Mouse (Mus musculus): ENCODE measurements around the gene Zfp941. TPM values are rescaled to one million over a fixed set of nuclear protein-coding genes. Genes with fewer than 3 reads are reported as not detected.
A peak's percentile ranks its signal among the peaks of the same experiment; 100 is the strongest.

The Zfp941 gene
- 18.5 and 22.4 TPM in 2 replicates for polyA plus RNA-seq (2012; rRNA removed)

DNA sequence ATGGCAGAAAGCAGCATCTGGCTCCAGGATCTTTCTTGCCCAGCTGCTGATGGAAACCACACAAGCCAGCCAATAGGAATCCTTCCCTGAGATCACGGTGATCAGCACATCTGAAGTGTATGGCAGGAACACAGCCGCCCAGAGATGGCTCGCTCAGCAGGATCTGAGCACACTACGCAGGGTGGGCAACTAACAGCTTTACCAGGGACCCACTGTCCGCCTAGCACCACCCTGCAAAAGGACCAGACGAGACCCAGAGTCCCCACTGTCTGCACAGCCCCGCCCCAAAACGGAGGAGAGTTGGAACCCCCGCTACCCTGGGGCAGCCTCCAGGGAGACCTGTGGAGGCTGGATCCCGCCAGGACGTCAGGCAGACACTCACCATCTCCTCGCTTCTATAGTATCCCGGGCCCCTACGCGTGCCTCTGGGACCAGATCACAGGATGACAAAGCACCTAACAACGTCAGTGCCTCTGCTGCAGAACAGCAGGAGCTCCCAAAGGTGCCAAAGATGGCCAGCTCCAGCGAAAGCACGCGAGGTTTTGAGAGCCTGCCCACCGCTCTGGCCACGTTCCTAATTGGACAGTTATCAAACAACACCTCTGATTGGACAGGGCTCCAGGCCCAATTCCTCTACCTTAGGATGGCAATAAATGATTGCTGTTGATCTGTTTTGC is at the start of gene Zfp941:
TSS of gene Zfp941 (minus strand) at position 526 of the 677 bp plus-strand sequence.
- DNase-seq (ENCODE audit: extremely low spot score in 1 of 2, low spot score in 1 of 2) = peak; percentile 61 to 76

DNA sequence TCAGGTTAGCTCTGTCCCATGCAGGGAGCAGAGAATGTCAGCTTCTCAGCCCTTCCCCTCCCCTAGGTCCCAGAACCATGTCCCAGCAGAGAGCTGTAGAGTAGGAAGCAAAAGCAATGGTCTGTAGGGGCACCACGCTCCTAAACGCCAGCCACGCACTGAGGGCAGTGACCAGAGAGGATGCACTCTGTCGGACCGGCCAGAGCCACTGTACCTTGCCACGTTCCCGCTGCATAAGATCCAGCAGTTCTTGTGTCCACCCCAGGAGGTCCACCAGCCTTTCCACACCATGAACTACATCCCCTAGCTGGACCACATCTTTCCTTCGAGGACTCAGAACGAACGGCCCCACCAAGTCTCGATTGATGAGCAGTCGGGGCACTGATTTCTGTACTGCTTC is 42.8 kb upstream of the Zfp941 start:
- no peak for DNase-seq (ENCODE audit: extremely low spot score in 1 of 2, low spot score in 1 of 2)

DNA sequence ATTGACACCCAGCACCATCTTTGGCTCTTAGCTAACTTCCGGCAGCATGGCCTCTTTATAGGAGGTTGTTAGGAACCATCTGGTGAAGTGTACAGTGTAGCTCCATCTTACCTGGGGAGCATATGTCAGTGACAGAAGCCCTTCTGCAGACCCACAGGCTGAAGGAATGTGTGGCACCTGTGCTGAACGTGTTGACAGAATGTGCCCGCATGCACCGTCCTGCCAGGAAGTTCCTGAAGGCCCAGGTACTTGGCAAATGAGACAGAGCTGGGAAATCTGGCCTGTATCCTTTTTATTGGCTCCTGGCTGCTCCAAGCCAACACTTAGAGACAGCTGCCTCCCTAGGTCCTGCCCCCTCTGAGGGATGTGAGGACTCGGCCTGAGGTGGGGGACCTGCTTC is 38.8 kb upstream of the Zfp941 start:
- no peak for DNase-seq (ENCODE audit: extremely low spot score in 1 of 2, low spot score in 1 of 2)

DNA sequence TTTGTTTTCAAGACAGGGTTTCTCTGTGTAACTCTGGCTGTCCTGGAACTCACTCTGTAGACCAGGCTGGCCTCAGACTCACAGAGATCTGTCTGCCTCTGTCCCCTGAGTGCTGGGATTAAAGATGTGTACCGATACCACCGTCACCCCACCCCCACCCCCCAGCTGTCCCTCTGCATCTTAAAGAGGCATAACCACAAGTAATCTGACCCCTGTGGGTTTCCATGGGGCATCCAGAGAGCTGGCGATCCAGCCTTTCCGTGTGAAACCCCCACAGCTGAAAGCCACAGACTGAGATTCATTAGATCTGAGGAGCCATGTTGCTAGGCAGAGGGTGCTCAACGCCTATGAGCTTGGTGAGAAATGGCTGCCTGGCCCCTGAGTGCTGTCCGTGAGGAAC is 38.0 kb upstream of the Zfp941 start:
- no peak for DNase-seq (ENCODE audit: extremely low spot score in 1 of 2, low spot score in 1 of 2)

DNA sequence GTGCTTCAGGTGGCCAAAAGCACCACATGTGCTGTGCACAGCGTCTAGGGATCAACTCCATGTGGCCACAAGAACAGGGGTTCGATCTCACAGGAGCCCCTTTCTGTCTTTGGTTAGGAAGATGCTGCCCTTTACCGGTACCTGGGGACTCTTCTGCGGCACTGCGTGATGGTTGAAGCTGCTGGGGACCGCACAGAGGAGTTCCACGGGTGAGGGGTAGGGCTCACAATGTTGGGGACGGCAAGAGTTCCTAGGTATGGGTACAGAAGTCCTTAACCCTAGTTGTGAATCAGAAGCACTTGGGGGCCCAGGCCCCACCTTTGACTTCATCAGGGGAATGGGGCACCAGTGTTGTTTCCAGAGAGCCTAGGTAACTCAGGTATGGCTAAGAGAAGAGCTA is 36.8 kb upstream of the Zfp941 start:
- no peak for DNase-seq (ENCODE audit: extremely low spot score in 1 of 2, low spot score in 1 of 2)

DNA sequence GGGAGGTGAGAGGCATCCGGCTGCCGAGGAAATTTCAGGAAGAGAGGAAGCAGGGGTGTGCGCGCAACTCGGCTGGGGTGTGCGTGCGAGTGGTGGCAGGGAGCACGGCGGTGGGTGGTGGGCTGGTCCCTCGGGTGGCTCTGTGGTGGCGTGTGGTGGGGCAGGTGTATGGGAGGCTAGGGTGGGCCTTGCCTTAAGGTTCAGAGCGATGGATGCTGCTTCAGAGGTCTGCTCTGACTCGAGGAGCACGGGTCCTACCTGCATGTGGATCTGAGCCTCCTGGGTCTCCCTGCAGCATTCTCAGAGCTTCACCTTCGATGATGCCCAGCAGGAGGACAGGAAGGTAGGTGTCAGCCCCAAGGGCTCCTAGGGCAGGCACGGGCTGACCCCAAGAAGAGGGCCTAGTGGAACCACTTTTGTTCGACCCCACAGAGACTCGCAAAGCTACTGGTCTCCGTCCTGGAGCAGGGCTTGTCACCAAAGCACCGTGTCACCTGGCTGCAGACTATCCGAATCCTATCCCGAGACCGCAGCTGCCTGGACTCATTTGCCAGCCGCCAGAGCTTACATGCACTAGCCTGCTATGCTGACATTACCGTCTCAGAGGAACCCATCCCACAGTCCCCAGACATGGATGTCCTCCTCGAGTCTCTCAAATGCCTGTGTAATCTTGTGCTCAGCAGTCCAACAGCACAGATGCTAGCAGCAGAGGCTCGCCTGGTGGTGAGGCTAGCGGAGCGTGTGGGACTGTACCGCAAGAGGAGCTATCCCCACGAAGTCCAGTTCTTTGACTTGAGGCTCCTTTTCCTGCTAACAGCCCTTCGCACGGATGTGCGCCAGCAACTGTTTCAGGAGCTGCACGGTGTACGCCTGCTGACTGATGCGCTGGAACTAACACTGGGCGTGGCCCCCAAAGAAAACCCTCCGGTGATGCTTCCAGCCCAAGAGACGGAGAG is 35.9 kb upstream of the Zfp941 start, which contains the start of gene Bet1l:
TSS of gene Bet1l (minus strand) at position 28 of the 956 bp plus-strand sequence.
- DNase-seq (ENCODE audit: extremely low spot score in 1 of 2, low spot score in 1 of 2) = no peak

DNA sequence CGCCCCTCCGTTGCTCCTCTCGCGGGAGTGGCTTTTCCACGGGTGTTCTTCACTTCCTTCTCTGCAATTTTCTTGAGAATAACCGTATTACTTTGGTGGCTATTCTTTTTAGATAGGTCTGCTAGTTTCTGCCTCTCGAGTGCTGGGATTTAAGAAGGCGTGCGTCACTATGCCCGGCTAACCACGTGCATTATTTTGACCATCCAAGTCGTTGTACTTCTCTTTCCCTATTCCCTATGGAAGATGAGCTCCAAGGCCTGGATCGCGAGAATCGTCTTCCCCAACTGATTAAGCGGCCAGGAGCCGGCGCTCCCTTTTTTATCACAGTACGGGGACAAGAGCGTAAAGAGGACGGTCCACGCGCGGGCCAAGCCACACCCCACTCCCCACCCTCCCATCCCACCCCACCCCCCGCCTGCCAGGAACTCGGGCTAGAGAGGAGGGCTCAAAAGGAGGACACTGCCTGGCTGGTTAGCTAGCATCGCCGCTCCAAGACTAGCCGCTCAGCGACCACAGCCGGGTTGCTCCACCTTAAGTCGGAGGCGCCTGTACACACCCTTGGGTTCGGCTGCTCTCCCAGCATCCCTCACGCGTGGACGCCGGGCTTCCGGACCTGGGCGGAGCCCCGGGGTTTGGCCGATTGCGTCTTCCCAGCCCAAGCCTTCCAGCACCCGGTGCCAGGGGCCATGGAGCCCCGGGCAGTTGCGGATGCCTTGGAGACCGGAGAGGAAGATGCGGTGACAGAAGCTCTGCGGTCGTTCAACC is 35.0 kb upstream of the Zfp941 start, which contains the start of gene Ric8a:
TSS of gene Ric8a (plus strand) at position 173 of the 765 bp plus-strand sequence.
- DNase-seq (ENCODE audit: extremely low spot score in 1 of 2, low spot score in 1 of 2) = peak; percentile 81 to 90

DNA sequence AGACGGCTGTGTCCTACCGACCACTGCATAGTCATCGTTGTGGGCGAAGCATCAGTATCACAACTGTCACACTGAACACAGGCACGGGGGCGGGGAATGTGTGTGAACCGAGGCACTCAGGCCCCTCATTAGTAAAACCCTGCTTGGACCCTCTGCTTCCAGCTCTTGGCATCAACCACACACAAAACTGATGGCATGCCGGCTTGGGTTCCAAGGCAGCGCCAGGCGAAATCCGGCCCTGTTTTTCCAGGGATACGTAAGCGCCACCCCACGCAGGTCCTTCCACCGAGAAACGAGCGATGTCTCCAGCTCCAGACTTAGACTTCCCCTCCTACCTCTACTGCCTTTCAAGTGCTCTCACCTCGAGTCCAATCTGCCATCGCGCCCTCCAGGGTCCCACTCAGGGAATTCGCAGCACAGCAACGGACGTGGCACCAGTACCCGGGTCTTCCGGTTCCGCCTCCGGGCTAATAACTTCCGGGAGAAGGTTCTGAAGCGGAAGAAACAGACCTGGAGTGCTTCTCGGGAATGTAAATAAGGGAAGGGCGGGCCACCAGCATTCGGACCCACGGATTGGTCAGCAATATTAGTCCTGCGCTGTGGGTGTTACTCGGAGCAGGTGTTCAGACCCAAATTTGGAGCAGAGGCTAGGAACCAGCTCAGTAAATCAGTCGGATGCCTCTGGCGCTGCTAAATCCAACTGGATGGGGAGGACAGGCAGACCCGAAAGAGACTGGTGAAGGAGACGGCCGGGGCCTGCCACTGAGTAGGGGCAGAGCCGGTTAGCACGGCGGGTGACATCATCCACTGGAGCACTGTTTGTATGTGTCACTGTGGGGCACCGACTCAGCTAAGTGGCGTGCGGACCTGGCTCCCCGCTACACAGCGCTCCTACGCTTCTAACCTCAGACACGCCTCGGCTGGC is 34.1 kb upstream of the Zfp941 start, which contains the start of gene Gm45785:
TSS of gene Gm45785 (minus strand) at position 472 of the 925 bp plus-strand sequence.
- DNase-seq (ENCODE audit: extremely low spot score in 1 of 2, low spot score in 1 of 2) = peak; percentile 86 to 88

DNA sequence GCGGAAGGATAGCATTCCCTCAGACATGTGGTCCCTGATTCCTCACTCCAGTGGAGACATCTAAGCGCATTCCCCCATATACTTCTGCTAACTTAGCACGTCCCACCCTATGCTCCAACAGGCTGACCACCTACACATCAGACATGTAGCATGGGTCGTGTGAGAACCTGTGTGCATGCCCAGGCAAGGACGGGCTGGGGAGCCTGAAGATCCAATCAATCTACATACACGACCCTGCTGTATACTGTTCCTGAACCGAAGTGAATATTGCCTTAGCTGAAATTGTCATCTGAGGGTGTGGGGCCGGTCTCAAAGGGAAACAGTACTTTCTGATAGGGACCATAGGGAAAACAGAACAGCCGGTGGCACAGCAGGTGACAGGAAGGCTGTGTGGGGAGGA is 33.2 kb upstream of the Zfp941 start:
- DNase-seq (ENCODE audit: extremely low spot score in 1 of 2, low spot score in 1 of 2) = no peak

DNA sequence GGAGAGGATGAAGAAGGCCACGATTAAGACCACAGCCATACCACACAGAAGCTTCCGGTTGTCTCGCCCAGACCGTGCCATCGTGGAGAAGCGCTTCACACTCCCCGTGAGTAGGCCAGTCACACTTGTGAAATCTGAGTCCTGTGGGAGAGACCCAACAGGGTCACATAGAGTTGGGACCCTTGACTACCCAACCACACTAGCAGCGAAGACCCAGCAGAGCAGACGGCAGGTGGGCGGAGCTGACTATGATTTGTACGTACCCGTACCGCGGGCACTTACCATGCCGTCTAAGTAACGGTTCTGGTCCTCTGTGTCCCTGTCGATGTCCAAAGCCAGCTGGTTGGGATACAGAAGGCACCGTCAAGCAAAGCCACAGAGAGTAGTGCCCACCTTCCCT is 32.5 kb upstream of the Zfp941 start:
- no peak for DNase-seq (ENCODE audit: extremely low spot score in 1 of 2, low spot score in 1 of 2)

DNA sequence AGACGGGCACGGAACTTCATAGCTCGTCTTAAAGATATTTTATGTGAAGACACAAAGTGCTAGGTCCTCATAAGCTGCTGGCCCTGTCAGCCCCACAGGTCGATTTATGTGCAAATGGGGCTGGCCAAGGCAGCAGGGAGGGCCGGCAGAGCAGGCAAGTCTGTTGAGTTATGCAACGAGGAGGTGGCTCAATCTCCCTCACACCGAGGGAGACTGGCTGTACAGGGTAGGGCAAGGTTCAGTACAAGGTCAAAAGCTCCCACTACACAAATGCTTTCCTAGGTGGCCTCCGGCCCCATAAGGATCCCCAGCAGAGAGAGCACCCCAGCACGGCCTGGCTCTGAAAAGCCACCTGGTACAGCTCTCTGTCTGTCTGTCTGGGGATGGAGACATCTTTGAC is 31.4 kb upstream of the Zfp941 start:
- DNase-seq (ENCODE audit: extremely low spot score in 1 of 2, low spot score in 1 of 2) = no peak

DNA sequence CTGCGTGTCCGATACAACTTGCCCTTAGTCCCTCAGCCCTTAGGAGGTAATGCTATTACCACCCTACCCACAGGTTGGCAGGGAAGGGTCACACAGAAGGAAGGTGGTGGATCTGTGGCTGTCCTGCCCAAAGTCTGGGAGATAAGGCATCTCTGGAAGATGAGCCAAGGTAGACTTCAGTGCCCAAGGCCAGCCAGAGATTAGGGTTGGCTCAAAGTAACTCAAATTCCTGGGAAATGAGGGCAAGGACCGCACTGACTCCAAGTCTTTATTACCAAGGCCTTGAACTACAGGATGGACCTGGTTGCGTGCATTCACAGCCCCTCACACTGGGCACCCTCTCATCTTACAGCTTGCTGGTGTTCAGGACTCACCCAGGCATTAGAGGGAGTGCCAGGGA is 29.9 kb upstream of the Zfp941 start:
- DNase-seq (ENCODE audit: extremely low spot score in 1 of 2, low spot score in 1 of 2) = no peak

DNA sequence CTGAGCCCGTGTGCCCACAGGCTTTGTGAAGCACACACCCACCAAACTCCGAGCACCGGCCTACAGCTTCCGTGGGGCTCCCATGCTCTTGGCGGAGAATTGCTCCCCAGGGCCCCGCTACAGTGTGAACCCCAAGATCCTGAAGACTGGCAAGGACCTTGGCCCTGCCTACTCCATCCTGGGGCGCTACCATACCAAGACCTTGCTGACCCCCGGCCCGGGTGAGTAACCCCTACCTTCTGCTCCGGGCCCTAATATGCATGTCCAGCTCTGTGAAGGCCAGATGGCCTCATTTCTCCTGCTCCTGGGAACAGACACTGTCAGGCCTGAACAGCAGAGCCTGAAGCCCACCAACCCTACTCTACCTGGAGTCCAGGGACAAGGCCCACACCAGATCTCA is 26.6 kb upstream of the Zfp941 start:
- no peak for DNase-seq (ENCODE audit: extremely low spot score in 1 of 2, low spot score in 1 of 2)

DNA sequence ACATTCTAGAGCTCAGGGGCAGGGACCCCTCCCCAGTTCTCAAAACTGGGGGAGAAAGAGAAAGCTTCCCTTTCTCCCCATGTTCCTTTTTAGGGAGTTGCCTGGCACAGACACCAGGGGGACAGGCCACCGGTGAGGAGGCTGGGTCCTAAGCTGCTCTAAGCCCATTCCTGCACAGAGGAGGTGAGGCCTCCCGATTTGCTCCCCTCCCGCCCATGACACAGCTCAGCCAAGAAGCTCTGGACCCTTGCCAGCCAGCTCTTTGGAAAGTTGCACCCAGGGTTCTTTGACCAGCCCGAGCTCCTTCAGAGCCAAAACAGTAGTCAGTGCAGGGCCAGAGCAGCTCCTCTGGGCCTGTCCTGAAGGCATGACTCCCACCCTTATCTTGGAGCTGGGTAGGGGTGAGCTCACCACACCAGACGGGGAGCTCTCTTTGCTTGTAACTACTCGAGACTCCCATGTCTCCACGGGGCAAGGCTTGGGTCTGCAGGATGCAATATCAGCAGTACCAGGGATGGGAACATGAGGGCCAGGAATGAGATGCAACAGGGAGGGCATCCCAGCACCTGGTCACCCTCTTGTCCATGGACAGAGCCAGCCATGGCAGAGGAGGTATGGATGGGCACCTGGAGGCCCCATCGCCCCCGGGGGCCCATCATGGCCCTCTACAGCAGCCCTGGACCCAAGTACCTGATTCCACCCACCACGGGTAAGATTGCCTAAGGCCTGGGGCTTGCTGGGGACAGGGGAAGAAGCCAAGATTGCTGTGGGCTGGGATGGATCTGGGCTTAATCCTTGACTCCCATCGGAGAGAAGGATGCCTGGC is 26.0 kb upstream of the Zfp941 start, which contains the start of gene Odf3:
TSS of gene Odf3 (plus strand) at position 51 of the 826 bp plus-strand sequence.
- DNase-seq (ENCODE audit: extremely low spot score in 1 of 2, low spot score in 1 of 2) = no peak

DNA sequence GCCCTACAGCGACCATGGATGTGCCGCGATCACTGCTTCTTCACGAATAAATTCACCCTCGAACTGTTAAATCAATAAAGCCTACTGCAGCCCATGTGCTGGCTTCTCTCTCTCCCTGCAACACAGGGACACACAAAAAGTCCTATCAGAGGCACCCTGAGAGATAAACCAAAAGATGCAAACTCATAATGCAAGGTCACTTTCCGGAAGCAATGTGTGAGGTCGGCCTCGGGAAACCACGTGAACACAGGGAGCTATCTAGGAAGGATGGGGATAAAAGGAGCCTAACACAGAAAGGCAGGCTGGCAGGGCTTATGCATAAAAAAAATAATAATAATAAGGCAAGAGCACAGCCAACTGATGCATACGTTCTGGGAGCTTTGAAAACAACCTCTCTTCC is 24.7 kb upstream of the Zfp941 start:
- DNase-seq (ENCODE audit: extremely low spot score in 1 of 2, low spot score in 1 of 2) = no peak

DNA sequence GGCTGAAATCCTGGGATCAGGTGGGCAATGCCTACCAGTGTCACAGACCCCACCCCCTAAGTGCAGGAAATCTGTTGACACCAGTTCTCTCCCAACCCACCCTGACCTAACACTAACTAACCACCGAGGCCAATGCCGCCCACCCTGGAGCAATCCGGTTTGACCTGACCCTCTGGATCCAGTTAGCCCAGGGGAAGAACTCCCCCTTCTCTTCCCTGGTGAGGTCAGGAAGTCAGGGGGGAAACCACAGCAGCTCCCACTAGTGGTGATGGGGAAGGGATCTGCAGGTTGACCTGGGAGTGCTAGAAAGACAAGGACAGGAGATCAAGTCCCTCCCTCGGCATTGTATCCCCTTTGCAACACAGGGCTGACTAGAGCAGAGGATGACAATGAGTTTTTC is 23.7 kb upstream of the Zfp941 start:
- DNase-seq (ENCODE audit: extremely low spot score in 1 of 2, low spot score in 1 of 2) = no peak

DNA sequence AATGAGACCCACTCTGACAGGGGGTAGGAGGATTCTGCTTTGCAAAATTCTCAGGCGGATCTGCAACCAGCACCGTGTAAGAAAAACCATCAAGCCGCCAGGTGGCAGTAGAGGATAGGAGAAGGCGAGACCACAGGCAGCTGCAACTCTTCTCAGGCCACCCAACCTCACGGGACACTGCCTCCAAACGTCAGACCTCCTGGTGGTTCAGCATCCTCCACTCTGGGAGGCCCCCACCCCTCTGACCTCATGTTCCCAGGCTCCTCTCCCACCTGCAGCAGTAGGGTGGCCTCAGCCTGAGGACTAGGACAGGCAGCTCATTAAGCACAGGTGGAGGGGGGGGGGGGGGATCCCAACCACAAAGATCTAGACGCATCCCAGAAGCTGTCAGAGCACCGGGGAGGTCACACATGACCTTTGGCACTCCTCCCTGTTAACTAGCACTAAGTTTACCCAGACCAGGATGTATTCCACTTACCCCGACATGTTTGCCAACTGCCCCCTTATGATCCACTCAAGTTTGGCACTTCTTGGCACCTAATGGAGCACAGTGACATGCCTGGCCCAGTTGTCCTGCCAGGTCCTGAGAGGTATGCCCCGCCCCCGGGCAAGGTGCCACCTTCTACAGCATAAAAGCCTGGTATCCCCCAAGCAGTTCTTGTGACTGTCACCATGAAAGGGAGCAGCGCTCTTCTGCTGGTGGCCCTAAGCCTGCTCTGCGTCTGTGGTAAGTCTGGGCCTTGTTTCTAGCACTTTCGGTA is 23.1 kb upstream of the Zfp941 start, which contains the start of gene Scgb1c1:
TSS of gene Scgb1c1 (plus strand) at position 643 of the 761 bp plus-strand sequence.
- DNase-seq (ENCODE audit: extremely low spot score in 1 of 2, low spot score in 1 of 2) = peak; percentile 65 to 95

DNA sequence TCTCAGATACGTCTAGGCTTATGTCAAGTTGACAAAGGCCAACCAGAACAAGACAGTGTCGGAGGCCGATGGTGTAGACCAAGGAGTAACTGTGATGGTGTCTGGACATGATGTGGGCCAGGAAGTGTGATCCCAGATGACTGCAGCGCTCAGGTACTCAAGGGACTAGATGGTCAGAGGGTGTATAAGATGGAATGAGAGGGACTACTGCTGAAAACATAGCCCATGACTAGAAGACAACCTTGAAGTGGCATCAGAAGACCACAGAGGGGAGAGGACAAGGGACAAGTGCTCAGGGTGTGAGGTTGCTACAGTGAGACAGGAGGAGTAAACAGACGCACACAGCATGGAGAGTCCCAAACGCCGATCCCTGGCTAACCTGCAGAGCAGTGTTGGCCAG is 21.8 kb upstream of the Zfp941 start:
- DNase-seq (ENCODE audit: extremely low spot score in 1 of 2, low spot score in 1 of 2) = no peak

Data from frontal cortex, adult 2 months (tissue).